Mouse (Mus musculus): ENCODE data around the gene Ott. TPM values are rescaled to one million over a fixed set of nuclear protein-coding genes. Genes with fewer than 3 reads are reported as not detected.
"Not testable (repeated sequence)": the region's sequence is repeated elsewhere in the genome, so short reads cannot be mapped to it uniquely, and the experiment has no call there.

The Ott gene
- not detected in 2 replicates for polyA plus RNA-seq (2014; fragmentation: Nextera tagmentation; extraction: Ambion mirVana)

DNA sequence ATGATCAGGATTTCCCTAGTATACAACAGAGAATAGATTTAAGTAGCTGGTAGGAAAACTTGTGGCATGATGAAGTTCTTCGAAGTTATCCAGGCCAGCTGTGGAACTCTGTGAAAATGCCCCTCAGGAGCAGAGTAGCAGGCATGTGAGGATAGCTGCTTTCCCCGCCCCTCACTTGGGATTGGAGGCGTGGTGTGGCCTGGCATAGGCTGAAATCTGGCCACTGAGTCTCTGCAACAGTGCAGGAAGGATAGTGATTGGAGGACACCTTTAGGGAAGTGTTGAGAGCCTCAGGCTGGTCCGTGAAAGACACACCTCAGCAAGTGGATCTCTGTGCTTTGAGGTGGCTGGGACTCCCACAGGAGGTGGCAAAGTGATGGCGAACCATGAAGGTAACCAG lies at the start of gene Ott:
TSS of gene Ott (plus strand) at position 301 of the 400 bp plus-strand sequence.
- not testable (repeated sequence) for H3K9me3 ChIP-seq (ENCODE audit: control insufficient read depth, low read length); H3K27me3 ChIP-seq (replicated peaks; ENCODE audit: control insufficient read depth, insufficient read depth, low read length); H3K4me2 ChIP-seq (ENCODE audit: low read length); H3K36me3 ChIP-seq (ENCODE audit: control insufficient read depth, insufficient read depth, low read length); DNase-seq (ENCODE audit: low spot score); ATAC-seq (replicated peaks; ENCODE audit: low FRiP score, low TSS enrichment, low read depth); H3K4me3 ChIP-seq (ENCODE audit: low read depth, low read length); H3K27ac ChIP-seq (ENCODE audit: low read depth); H3K4me1 ChIP-seq (replicated peaks; ENCODE audit: control insufficient read depth, insufficient read depth, low read length); H3K9ac ChIP-seq (ENCODE audit: low read length)
- no CpG with 5 or more reads among the region's 5 CpGs for WGBS

Other genes with a start within 250 kb of the Ott start
- not detected in 2 replicates for gene Luzp4, start 216.6 kb upstream of the Ott start, polyA plus RNA-seq (2014; fragmentation: Nextera tagmentation; extraction: Ambion mirVana)
- gene Gm15093, start 198.1 kb downstream of the Ott start, polyA plus RNA-seq (2014; fragmentation: Nextera tagmentation; extraction: Ambion mirVana), result not detected in 2 replicates